Mouse (Mus musculus): ENCODE data around the gene Med13l.

DNA sequence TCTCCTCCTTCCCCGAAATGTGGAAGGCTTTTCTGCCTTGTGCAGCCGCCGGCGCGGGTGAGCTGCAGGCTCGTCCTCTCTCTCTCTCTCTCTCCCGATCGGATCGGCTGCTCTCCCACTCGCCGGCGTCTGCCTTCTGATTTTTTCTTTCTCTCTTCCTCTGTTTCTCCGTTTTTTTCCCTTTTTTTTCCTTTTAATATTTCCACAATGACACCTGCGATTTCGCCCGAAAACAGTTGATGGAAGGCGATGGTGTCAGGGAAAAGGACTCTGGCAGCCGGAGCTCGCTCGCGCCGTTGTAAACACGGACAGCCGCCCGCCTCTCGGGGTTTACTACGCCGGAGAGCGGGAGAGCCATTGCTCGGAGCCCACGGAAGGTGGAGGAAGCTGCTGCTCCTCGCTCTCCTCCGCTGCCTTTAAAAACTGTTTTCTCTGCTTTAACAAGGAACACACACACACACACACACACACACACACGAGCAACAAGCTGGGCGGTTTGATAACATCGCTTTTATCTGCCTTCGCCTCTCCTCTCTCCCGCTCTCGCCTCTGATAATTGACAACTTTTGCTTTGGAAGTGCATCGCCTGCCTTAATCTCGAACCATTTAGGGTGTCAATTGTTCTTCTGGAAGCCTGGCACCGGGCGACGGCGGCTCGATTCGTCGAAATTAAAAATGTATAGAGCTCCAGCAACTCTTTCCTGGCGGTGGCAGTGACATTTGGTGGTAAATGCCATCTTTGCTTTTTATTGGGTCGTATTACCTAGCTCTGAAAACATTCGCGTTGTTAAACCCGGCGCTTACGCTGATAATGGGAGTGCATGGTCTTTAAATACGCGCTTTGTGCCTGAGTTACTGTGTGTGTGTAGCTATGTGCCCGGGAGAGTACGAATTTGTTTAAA, 858 bp downstream of the Med13l start:
- TF ChIP-seq POLR2A (IDR thresholded peaks at IDR 0.05; ENCODE audit: control insufficient read depth, extremely low read depth, insufficient read depth, low read length, poor library complexity) (no peak), CTCF (IDR thresholded peaks at IDR 0.05; ENCODE audit: borderline replicate concordance, control insufficient read depth, extremely low read depth, insufficient read depth, low read length, poor library complexity) (no peak)
